Mouse (Mus musculus) intestine, embryonic 15.5 days (tissue): ENCODE measurements around the gene Gm17720. TPM values are rescaled to one million over a fixed set of nuclear protein-coding genes. Genes with fewer than 3 reads are reported as not detected.

Experiments used
- ATAC-seq: fragments of 200-750 bp; cut with Nextera tagmentation; 2 replicates; pipeline ENCODE4 v1.8.0; 2017; ENCODE audit warnings: moderate TSS enrichment, moderate library complexity
- H3K27ac ChIP-seq: fragments of 300-500 bp; sonication (generic); 2 replicates; pipeline ENCODE4 v1.5.1; 2015; ENCODE audit warnings: mild to moderate bottlenecking, inconsistent platforms
- H3K27me3 ChIP-seq: fragments of 300-500 bp; sonication (generic); replicated peaks from 2 replicates; pipeline ENCODE4 v1.6.1; 2015; ENCODE audit warnings: inconsistent platforms
- H3K36me3 ChIP-seq: fragments of 300-500 bp; sonication (generic); 2 replicates; pipeline ENCODE4 v1.6.1; 2015; ENCODE audit warnings: inconsistent platforms
- H3K4me1 ChIP-seq: fragments of 300-500 bp; sonication (generic); replicated peaks from 2 replicates; pipeline ENCODE4 v1.6.1; 2015; ENCODE audit warnings: inconsistent platforms
- H3K4me2 ChIP-seq: fragments of 300-500 bp; sonication (generic); replicated peaks from 2 replicates; pipeline ENCODE4 v1.6.1; 2015; ENCODE audit warnings: mild to moderate bottlenecking, inconsistent platforms
- H3K4me3 ChIP-seq: fragments of 300-500 bp; sonication (generic); replicated peaks from 2 replicates; pipeline ENCODE4 v1.5.1; 2015; ENCODE audit warnings: inconsistent platforms
- H3K9ac ChIP-seq: fragments of 300-500 bp; sonication (generic); 2 replicates; pipeline ENCODE4 v1.6.1; 2015; ENCODE audit warnings: inconsistent platforms
- H3K9me3 ChIP-seq: fragments of 300-500 bp; sonication (generic); 2 replicates; pipeline ENCODE4 v1.6.1; 2016; ENCODE audit warnings: inconsistent platforms
- WGBS: fragments of 180-500 bp; shearing (Covaris S2); methylation state at CpG from one replicate; pipeline ENCODE4 v1.1.7; 2015; 5-methylcytosine and 5-hydroxymethylcytosine counted together
- polyA plus RNA-seq: library from polyadenylated mRNA; unstranded; fragments of >200 nt; fragmentation: Nextera tagmentation; extraction: Ambion mirVana; gene quantifications from 2 replicates; pipeline ENCODE4 v1.2.1, GENCODE M21; 2015

Gene Gm17720
- polyA plus RNA-seq, 1 experiment from 2014 or later = not detected

DNA sequence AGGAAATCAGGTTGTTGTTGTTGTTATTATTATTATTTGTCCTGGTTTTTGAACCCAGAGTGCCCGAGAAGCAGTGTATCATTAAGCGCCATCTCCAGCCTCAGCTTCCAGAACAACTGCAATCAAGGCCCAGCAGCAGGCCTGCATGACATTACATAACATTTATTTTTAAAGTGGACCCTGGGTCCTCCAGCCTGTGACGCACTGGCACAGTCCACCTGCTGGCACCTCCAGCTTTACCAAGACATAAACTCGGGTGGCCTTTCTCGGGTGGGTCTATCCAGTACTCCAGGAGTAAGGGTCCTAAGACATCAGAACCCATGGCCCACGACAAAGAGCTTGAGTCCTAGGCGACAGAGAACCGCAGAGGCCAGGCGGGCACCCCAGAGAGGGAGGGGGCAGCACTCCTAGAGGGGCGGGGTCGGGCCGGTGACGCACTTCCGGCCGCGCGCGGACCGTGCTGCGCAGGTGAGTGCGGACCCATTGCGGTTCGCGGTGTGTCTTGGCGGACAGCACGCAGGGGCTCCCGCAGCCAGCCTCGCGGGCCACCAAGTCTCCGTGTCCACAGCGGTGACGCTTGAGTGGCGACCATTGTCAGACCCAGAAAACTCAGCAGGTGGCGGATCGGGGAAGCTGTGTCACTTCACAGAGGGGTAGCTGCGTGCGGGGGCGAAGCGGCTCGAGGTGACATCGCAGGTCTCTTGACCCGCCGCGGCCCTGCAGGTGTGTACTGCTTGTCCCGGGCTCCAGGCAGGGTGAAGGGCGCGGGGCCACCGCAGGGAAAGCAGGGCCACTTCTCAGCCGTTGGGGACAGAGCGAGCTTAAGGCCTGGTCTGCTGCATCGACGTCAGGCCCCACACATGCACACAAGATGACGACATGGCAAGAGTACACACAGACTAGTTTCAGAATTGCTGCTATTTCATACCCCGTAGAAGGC, 23.0 kb downstream of the Gm17720 start, which contains the start of gene Zfp612:
Gene Zfp612 (plus strand): TSS at position 465 of the 940 bp plus-strand sequence.
- Histone ChIP-seq H3K4me1 (0 out of 2 replicates have a peak, but pooled peaks cover 5% of the 10 kb centered on the region), H3K9ac (peak within 1 kb of the TSS; percentile 64), H3K36me3 (no peaks in the 10 kb centered on the region), H3K4me3 (peak within 1 kb of the TSS; percentile 57), H3K27ac (no peak within 1 kb of the TSS), H3K27me3 (0 out of 2 replicates have a peak, but pooled peaks cover 2% of the 10 kb centered on the region), H3K9me3 (no peaks in the 10 kb centered on the region), H3K4me2 (peak within 1 kb of the TSS; percentile 92)
- ATAC-seq = peak; percentile 96
- 7% methylated on average over 54 of the region's 54 CpGs for WGBS

DNA sequence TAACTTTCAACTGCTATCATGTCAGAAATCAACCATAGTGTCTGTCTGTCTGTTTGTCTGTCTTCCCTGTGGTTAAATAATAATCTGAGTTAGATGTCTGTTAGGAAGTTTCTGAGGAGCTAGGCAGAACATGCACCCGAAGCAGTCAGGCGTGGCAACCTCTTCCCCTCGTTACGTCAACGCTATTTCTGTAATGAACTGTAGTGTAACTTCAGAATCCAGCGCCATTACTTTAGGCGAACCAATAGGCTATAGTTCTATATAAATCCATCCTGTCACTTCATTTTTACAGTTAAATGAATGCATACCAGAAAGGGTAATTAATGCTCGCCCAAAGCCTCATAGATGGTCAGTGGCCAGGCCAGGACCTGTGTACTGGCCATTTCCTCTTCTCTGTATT, 28.1 kb downstream of the Gm17720 start:
- no peaks in the 10 kb centered on the region for H3K36me3 ChIP-seq
- 0 out of 2 replicates have a peak, but pooled peaks cover 2% of the 10 kb centered on the region for H3K27me3 ChIP-seq
- H3K27ac ChIP-seq = no peak overlapping the region
- H3K4me2 ChIP-seq = no peak overlapping the region
- H3K9ac ChIP-seq = no peak overlapping the region
- WGBS = 82% methylated on average over 8 of the region's 8 CpGs
- H3K9me3 ChIP-seq = no peaks in the 10 kb centered on the region
- no peaks in the 10 kb centered on the region for H3K4me1 ChIP-seq
- no peak for ATAC-seq
- H3K4me3 ChIP-seq = no peak overlapping the region

DNA sequence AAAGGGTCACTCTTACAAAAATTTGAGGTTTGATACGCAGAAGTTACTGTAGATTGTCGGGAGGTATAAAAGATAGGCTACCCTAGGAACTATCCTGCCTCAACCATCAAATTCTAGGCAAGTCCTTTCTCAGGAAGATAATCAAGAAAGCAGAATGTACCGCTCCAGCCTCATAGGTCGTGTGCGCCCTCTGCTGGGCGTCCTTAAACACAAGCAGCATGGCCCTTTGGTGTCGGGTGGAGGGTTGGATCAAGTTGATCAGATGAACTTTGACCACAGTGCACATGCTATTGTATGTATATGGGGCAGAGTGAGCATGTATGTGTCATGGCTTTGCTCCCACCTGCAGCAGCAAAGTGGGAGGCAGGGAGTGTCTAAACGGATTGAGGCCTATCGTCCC, 31.0 kb downstream of the Gm17720 start:
- Histone ChIP-seq H3K27ac (no peak overlapping the region), H3K4me1 (no peaks in the 10 kb centered on the region), H3K9ac (no peak overlapping the region), H3K4me2 (no peak overlapping the region), H3K27me3 (no peaks in the 10 kb centered on the region), H3K9me3 (no peaks in the 10 kb centered on the region), H3K36me3 (no peaks in the 10 kb centered on the region), H3K4me3 (no peak overlapping the region)
- 16% methylated on average over 9 of the region's 9 CpGs for WGBS
- peak; percentile 77 for ATAC-seq

DNA sequence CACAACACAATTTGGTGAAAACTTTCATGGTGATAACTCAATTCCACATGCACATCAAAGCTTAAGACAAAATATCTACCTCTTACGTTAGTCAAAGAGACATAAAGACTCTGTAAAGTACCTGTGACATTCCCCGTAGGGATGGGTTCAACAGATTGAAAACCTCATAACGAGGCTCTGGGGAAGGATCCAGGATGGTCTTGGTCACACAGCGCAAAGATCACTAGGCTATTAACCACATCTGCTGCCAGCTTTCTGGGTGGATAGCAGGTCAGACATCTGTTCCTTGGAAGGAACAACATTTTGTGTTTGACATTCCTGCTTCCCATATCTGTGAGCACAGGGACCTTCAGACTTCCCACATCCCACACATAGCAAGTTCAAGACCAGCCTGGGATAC, 32.8 kb downstream of the Gm17720 start:
- Histone ChIP-seq H3K4me2 (no peak overlapping the region), H3K27ac (no peak overlapping the region), H3K9ac (no peak overlapping the region), H3K36me3 (no peaks in the 10 kb centered on the region), H3K4me1 (no peaks in the 10 kb centered on the region), H3K27me3 (no peaks in the 10 kb centered on the region), H3K9me3 (no peaks in the 10 kb centered on the region), H3K4me3 (no peak overlapping the region)
- no peak for ATAC-seq
- WGBS = 88% methylated on average over 4 of the region's 4 CpGs

DNA sequence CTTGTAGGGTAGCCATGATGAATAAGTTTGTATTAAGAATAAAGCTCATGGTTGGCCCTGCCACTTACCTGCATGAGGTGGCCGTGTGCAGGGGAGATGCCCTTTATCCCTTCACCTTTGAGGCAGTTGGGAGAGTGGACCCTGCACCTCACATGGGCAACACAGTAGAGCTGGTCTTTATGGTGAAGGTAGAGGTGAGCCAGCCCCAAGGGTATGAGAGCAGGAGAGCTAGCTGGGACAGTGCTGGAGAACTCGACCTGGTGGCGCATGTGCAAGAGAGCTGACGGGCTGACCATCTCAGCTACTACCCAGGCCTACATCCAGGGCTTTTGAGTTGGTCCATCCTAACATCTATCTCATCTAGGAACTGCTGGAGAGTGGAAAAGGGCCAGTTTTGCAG, 36.9 kb downstream of the Gm17720 start:
- no peak overlapping the region for H3K4me2 ChIP-seq
- H3K9me3 ChIP-seq = no peaks in the 10 kb centered on the region
- no peak overlapping the region for H3K4me3 ChIP-seq
- ATAC-seq = no peak
- H3K4me1 ChIP-seq = no peaks in the 10 kb centered on the region
- no peaks in the 10 kb centered on the region for H3K27me3 ChIP-seq
- WGBS = 87% methylated on average over 4 of the region's 4 CpGs
- no peak overlapping the region for H3K27ac ChIP-seq
- H3K9ac ChIP-seq = no peak overlapping the region
- no peaks in the 10 kb centered on the region for H3K36me3 ChIP-seq

DNA sequence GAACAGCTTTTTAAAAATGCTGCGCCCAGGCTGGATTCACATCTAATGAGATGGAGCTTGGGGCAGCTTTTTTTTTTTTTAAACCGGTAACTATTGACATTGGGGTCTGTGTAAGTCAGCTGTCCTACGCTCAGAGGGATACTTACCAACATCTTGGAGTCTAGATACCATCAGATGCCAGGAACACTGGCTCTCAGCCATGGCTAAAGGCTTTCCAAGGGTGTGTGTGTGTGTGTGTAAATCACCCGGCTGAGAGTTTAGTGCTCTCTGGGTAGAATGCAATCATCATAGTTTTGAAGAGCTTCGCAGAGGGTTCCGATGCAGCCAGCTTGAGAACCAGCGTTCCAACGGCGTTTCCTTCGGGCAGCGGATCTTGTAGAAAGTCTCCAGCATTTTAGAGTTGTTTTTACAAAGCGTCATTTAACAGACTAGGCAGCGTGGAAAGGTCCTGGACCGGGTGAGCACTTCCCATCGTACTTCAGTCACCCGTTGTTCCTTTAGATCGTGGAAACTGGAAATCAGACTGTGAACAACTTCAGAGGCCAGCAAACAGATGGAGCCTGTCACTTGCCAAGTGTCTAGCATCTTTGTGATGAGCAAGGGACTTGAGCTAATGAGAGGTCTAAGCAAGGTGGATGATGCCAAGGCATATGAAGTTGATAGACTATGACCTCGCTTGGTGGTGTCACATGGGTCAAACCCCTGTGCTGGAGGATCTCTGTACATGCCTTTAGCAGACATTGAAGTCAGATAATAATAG, 37.8 kb downstream of the Gm17720 start:
- no peak overlapping the region for H3K27ac ChIP-seq
- H3K4me3 ChIP-seq = no peak overlapping the region
- H3K27me3 ChIP-seq = no peaks in the 10 kb centered on the region
- no peaks in the 10 kb centered on the region for H3K4me1 ChIP-seq
- no peak overlapping the region for H3K9ac ChIP-seq
- H3K4me2 ChIP-seq = no peak overlapping the region
- no peak for ATAC-seq
- no peaks in the 10 kb centered on the region for H3K9me3 ChIP-seq
- 90% methylated on average over 18 of the region's 18 CpGs for WGBS
- no peaks in the 10 kb centered on the region for H3K36me3 ChIP-seq

DNA sequence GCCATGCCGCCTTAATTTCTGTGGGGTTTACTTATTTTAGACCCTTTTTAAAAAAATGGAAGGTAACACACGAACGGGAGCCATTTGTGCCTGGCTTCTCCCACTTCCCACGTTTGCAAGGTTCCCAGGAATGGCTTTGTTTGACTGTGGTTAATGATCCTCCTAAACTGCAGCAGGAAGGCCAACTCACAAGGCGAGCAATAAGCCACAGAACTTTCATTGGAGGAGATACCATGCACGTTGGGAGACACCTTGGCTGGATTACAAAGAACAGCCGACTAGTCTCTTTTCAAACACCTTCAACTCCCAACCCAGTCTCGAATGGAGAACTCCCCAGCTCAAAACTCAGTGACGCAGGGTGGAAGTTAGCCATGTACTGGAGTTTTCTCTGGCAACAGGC, 38.4 kb downstream of the Gm17720 start:
- H3K4me3 ChIP-seq = no peak overlapping the region
- ATAC-seq = no peak
- H3K27ac ChIP-seq = no peak overlapping the region
- WGBS = 51% methylated on average over 9 of the region's 9 CpGs
- H3K4me1 ChIP-seq = no peaks in the 10 kb centered on the region
- no peak overlapping the region for H3K9ac ChIP-seq
- H3K9me3 ChIP-seq = no peaks in the 10 kb centered on the region
- H3K4me2 ChIP-seq = no peak overlapping the region
- no peaks in the 10 kb centered on the region for H3K36me3 ChIP-seq
- H3K27me3 ChIP-seq = no peaks in the 10 kb centered on the region

DNA sequence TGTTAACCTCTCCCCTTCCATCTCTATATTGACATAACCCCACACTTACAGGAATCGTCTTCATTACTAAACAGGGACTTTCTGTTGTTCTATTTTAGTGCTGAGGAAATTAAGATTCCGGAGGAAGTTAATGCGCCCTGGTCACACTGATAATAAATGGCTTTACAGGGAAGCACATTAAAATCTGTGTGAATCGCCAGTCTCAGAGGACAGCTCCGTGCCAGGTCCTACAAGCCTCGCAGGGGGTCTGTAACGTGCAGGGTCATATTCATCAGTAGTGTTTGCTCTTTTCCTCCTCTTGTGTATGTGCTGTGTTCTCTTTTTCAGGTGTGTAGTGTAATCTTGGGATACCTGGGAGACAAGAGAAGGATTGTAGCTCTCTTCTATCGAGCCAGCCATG, 44.3 kb downstream of the Gm17720 start:
- no peak overlapping the region for H3K27ac ChIP-seq
- H3K9me3 ChIP-seq = no peaks in the 10 kb centered on the region
- peaks cover 12% of the 10 kb centered on the region; the same call in 1 of the 2 replicates for H3K27me3 ChIP-seq
- no peak for ATAC-seq
- no peak overlapping the region for H3K4me2 ChIP-seq
- H3K36me3 ChIP-seq = no peaks in the 10 kb centered on the region
- H3K4me1 ChIP-seq = no peaks in the 10 kb centered on the region
- 76% methylated on average over 8 of the region's 8 CpGs for WGBS
- no peak overlapping the region for H3K4me3 ChIP-seq
- no peak overlapping the region for H3K9ac ChIP-seq

DNA sequence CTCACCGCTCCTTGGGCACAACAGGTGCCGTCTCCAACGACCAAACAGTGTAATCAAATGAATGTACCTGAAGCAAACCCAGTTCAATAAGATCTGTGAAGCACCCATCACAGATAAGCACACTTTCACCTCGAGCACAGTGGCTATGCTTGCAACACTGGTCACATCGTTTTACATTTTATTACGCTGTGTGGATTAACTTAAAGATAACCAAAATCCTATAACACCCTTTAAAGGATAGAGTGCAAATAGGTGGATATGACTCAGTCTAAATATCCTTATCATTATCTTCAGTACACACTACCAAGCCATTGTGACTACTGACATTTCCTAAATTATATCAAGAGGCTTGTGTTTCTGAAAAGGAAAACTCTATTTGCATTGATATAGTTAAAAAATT, 51.3 kb downstream of the Gm17720 start:
- 54% methylated on average over 6 of the region's 6 CpGs for WGBS
- Histone ChIP-seq H3K4me2 (no peak overlapping the region), H3K4me1 (no peaks in the 10 kb centered on the region), H3K27me3 (peaks cover 10% of the 10 kb centered on the region), H3K27ac (no peak overlapping the region), H3K36me3 (no peaks in the 10 kb centered on the region), H3K9me3 (no peaks in the 10 kb centered on the region), H3K9ac (no peak overlapping the region), H3K4me3 (no peak overlapping the region)
- peak; percentile 43; the same call in 1 of the 2 replicates for ATAC-seq

DNA sequence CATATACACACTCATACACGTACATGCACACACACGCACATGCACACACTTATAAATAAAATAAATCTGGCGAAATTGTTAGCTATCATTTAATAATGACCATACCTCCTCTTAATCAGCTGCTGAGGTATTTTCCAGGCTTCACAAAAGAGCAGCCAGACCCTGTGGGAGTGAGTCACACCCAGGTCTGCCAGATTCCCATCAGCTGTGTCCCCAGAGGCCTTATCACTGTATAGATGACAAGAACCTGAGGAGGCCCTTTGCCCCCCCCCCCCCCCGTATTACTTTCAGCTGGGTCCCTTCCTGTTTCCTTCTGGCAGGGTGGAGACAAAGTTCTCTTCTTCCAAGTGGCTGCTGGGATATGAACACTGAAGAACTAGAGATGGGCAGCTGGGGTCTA, 62.0 kb downstream of the Gm17720 start:
- Histone ChIP-seq H3K9ac (no peak overlapping the region), H3K4me3 (no peak overlapping the region), H3K27ac (no peak overlapping the region), H3K9me3 (no peaks in the 10 kb centered on the region), H3K36me3 (no peaks in the 10 kb centered on the region), H3K4me2 (no peak overlapping the region), H3K27me3 (no peaks in the 10 kb centered on the region), H3K4me1 (0 out of 2 replicates have a peak, but pooled peaks cover 3% of the 10 kb centered on the region)
- 62% methylated on average over 4 of the region's 4 CpGs for WGBS
- peak; percentile 69 for ATAC-seq

DNA sequence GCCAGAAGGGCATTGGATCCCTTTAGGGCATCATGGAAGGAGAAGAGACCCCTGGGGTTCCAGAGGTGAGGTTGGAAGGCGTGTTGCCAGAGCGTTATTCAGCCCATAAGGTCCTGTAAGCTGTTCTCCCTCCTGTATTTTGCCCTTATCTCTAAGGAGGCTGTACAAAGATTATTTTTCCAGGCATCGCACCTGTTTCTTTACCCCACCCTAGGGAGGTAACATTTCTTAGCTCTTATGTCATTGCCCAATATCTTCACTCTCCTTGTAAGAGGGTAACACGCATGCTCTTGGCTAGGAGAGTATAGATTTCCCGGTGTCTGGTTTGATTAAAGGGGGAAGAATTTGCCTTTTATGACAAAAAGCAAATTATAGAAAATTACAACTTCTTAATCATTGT, 62.9 kb downstream of the Gm17720 start, which contains the start of gene Chst4:
Gene Chst4 (minus strand): TSS at position 82 of the 400 bp plus-strand sequence.
- H3K27ac ChIP-seq = no peak within 1 kb of the TSS
- H3K4me2 ChIP-seq = no peak within 1 kb of the TSS
- no peak within 1 kb of the TSS for H3K4me3 ChIP-seq
- WGBS = 60% methylated on average over 5 of the region's 5 CpGs
- peak; percentile 86 for ATAC-seq
- no peaks in the 10 kb centered on the region for H3K27me3 ChIP-seq
- H3K36me3 ChIP-seq = no peaks in the 10 kb centered on the region
- no peak within 1 kb of the TSS for H3K9ac ChIP-seq
- 0 out of 2 replicates have a peak, but pooled peaks cover 3% of the 10 kb centered on the region for H3K4me1 ChIP-seq
- H3K9me3 ChIP-seq = no peaks in the 10 kb centered on the region

DNA sequence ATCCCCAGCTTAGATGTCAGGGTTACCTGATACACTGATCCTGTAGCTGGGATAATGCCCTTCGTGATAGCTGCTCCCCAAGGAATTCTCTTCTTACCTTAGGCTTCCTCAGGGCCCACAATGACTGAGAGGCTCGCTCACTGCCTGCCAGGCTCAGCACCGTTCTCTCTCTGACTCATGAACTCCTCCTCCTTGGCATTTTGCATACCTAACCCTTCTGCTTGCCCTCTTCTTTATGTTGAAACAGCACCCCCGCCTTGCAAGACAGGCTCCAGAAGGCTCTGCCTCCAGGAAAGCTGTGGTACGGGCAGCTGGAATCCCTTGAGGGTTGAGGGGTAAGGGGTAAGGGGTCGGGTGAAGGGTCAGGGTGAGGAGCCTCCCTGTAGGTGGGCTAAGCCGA, 63.3 kb downstream of the Gm17720 start:
- ATAC-seq = peak; percentile 54
- H3K9me3 ChIP-seq = no peaks in the 10 kb centered on the region
- 0 out of 2 replicates have a peak, but pooled peaks cover 3% of the 10 kb centered on the region for H3K4me1 ChIP-seq
- H3K9ac ChIP-seq = no peak overlapping the region
- no peaks in the 10 kb centered on the region for H3K36me3 ChIP-seq
- no peak overlapping the region for H3K27ac ChIP-seq
- no peak overlapping the region for H3K4me3 ChIP-seq
- no peak overlapping the region for H3K4me2 ChIP-seq
- no peaks in the 10 kb centered on the region for H3K27me3 ChIP-seq
- WGBS = 33% methylated on average over 7 of the region's 7 CpGs
